9 mouse cellular contexts compared by ENCODE assay signal in the genomic region with DNA sequence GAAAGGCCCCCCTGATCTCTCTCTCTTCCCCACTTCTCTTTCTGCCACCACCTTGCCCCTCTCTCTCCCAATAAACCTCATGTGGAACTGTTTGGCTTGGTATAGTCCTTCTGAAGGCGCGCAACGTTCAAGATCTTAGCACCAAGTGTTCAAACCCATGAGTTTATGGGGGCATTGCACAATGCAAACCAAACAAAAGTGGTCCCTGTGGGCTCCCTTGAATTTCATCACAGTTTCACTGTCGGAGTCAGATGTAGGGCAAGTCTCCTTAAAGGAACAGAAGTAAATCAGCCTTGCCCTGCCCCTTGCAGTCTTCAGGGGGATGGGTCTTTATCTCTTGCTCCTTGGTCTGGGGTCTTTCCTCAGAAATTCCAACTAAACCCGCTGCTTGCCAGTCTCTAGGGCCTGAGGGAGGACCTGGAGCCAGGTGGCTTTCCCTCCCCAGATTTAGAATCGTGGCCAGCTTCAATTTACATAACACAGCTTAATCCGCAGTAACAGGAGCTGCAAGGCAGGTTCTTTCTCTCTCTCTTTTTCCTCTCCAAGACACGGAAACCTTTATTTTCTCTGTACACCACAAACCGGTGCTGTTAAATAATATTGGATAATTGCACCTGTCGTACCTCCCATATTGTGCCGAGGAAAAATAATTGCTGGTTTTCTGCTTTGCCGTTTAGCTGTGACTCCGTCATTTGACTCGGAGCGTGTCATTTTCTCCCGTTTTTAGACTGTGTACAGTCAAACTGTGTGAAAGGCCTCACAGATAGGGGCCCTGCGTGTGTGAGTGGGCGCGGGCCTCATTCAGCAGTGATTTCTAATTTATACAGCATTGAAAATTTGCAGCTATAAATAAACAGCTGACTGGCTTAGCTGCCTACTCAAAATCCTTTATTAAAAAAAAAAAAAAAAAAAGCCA.
DNase-seq lines count a peak whose midpoint lies in the region; ATAC-seq lines count a peak whose summit lies in the region.
"Had no signal": no experiment of that assay in that cellular context is flagged by ENCODE, and none has a peak within 500 bp of the region (broad histone marks: within the 10 kb centered on the region; RNA-seq: fewer than 3 reads in every experiment).

No protein-coding gene starts in this region.

- H3K9ac ChIP-seq in hindbrain, embryonic 14.5 days: peak overlapping the region; percentile 22; the same call in 1 of the 2 replicates
- no peak overlapping the region for H3K9ac ChIP-seq in liver, embryonic 12.5 days

- no peak for DNase-seq in hindbrain, embryonic 14.5 days (ENCODE audit: low spot score)
- DNase-seq in hindbrain, embryonic 10.5 days (ENCODE audit: low spot score): no peak
- DNase-seq in cerebellum, adult 9-10 months: peak; percentile 55
- DNase-seq in right cerebral cortex, adult 2 months (ENCODE audit: low spot score in 2 of 2): peak; percentile 71 to 76
- DNase-seq in spleen, postnatal 14 days (ENCODE audit: low spot score in 2 of 2): no peak
- DNase-seq in kidney, adult 11 months: no peak
- DNase-seq: adrenal gland, postnatal 25 days had no signal

- WGBS in hindbrain, embryonic 14.5 days: 45% methylated on average over 19 of the region's 19 CpGs
- 54% methylated on average over 19 of the region's 19 CpGs for WGBS in hindbrain, embryonic 10.5 days
- 59% methylated on average over 19 of the region's 19 CpGs for WGBS in liver, embryonic 12.5 days (ENCODE audit: insufficient replicate concordance)

- H3K4me1 ChIP-seq in hindbrain, embryonic 14.5 days (replicated peaks; ENCODE audit: control insufficient read depth, insufficient read depth, low read length): peaks cover 21% of the 10 kb centered on the region
- 0 out of 2 replicates have a peak, but pooled peaks cover 9% of the 10 kb centered on the region for H3K4me1 ChIP-seq in hindbrain, embryonic 10.5 days (replicated peaks)
- H3K4me1 ChIP-seq in liver, embryonic 12.5 days: no peaks in the 10 kb centered on the region

- peak overlapping the region; percentile 56; the same call in 1 of the 2 replicates for H3K27ac ChIP-seq in hindbrain, embryonic 14.5 days
- no peak overlapping the region for H3K27ac ChIP-seq in hindbrain, embryonic 10.5 days
- no peak overlapping the region for H3K27ac ChIP-seq in liver, embryonic 12.5 days

- H3K4me2 ChIP-seq in hindbrain, embryonic 14.5 days (replicated peaks): 0 out of 2 replicates have a peak overlapping the region, but pooled peaks have one; percentile 8
- no peak overlapping the region for H3K4me2 ChIP-seq in liver, embryonic 12.5 days

- no peaks in the 10 kb centered on the region for H3K27me3 ChIP-seq in hindbrain, embryonic 14.5 days (ENCODE audit: control insufficient read depth, insufficient read depth, low read length)
- H3K27me3 ChIP-seq in hindbrain, embryonic 10.5 days (ENCODE audit: insufficient read depth, poor library complexity, severe bottlenecking): no peaks in the 10 kb centered on the region
- no peaks in the 10 kb centered on the region for H3K27me3 ChIP-seq in liver, embryonic 12.5 days (replicated peaks)

- H3K4me3 ChIP-seq in hindbrain, embryonic 14.5 days (replicated peaks; ENCODE audit: low read length): no peak overlapping the region
- H3K4me3 ChIP-seq in hindbrain, embryonic 10.5 days: no peak overlapping the region
- no peak overlapping the region for H3K4me3 ChIP-seq in liver, embryonic 12.5 days

- no peaks in the 10 kb centered on the region for H3K9me3 ChIP-seq in hindbrain, embryonic 14.5 days (ENCODE audit: control insufficient read depth, low read length)
- H3K9me3 ChIP-seq in hindbrain, embryonic 10.5 days: no peaks in the 10 kb centered on the region
- no peaks in the 10 kb centered on the region for H3K9me3 ChIP-seq in liver, embryonic 12.5 days (replicated peaks)

- no peaks in the 10 kb centered on the region for H3K36me3 ChIP-seq in hindbrain, embryonic 14.5 days (replicated peaks; ENCODE audit: control insufficient read depth, insufficient read depth)
- no peaks in the 10 kb centered on the region for H3K36me3 ChIP-seq in hindbrain, embryonic 10.5 days
- H3K36me3 ChIP-seq in liver, embryonic 12.5 days: no peaks in the 10 kb centered on the region

- ATAC-seq in hindbrain, embryonic 14.5 days (ENCODE audit: low FRiP score): no peak
- ATAC-seq in granulocyte monocyte progenitor cell, adult 5-6 weeks (replicated peaks; ENCODE audit: poor library complexity, severe bottlenecking): peak; percentile 90
- ATAC-seq in liver, embryonic 12.5 days: no peak

Comparison
In these comparisons a context has a peak if more than half of its experiments do, and no peak if none do; other contexts are left out.
1. DNase-seq: peak in cerebellum, adult 9-10 months (single experiment) and right cerebral cortex, adult 2 months (2 of 2); none in hindbrain, embryonic 14.5 days (single experiment), hindbrain, embryonic 10.5 days (single experiment), spleen, postnatal 14 days (0 of 2) and kidney, adult 11 months (single experiment).